Mouse (Mus musculus): Measurements from ENCODE around the gene Ssbp3.

Gene Ssbp3

DNA sequence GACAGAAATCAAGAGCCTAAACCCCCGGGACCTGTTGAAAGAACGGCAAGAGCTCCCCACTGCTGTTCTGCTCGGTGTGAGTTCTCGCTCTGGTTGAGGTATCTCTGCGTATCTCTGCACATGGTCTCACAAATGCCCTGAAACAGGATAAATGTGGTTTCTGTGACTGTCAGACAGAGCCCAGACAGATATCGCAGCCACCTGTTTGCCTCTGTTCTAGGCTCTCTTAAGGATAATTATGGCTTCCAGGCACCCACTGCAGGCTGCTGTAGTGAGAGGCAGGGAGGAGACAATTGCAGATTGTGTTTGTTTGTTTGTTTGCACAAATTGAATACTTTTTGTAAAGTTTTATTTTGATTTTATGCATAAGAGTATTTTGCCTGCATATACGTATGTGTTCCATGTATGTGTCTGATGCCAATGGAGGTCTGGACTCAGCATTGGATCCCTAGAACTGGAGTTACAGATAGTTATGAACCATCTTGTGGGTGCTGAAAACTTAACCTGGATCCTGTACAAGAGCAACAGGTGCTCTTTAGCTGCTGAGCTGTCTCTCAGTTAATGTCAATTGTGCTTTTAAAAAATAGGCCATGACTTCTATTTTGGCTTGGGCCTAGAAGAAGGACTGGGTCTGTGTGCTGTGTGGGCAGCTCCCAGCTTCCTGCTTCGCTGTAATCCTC is 101.0 kb downstream of the Ssbp3 start:
- DNase-seq (ENCODE audit: low spot score), result no peak

- DNase-seq (ENCODE audit: low spot score), result no peak
These were observed 101.5 kb downstream of the Ssbp3 start for GRCm38 (mm10) chr4:107012005-107012478.

GRCm38 (mm10) chr4:107012574-107012973 is 102.1 kb downstream of the Ssbp3 start:
- no peak for DNase-seq (ENCODE audit: low spot score)

- peak; percentile 31 for DNase-seq (ENCODE audit: low spot score)
These were observed 102.8 kb downstream of the Ssbp3 start for GRCm38 (mm10) chr4:107013119-107013816.

GRCm38 (mm10) chr4:107013817-107014260 is 103.3 kb downstream of the Ssbp3 start:
- no peak for DNase-seq (ENCODE audit: low spot score)

DNA sequence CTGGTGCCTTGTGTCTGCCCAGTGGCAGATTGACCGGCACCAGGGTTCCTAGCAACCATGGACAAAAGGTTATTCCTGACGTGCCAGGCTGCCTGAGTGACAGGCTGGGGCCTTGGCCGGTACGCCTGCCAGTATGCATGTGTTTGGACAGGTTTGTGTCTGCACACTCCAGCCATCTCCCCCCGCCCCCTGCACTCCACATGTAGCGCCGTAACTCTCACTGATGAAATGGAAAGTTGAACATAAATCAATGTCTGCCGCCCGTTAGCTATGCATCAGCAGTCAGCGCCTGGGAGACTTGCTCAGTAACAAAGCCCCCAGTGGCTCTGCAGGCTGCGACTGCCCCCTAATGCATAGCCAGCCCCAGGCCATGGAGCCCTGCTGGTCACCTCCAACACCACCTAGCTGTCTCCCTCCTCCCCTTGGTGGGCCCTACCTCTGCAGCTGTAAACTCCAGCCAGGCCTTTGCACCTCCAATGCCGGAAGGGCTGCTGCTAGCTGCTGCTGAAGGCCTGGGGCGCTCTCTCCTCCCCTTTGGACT is 105.5 kb downstream of the Ssbp3 start:
- no peak for DNase-seq (ENCODE audit: low spot score)

- no peak for DNase-seq (ENCODE audit: low spot score)
These were observed 106.8 kb downstream of the Ssbp3 start for GRCm38 (mm10) chr4:107017257-107017656.

- no peak for DNase-seq (ENCODE audit: low spot score)
These were observed 108.0 kb downstream of the Ssbp3 start for GRCm38 (mm10) chr4:107018521-107018920.

- DNase-seq (ENCODE audit: low spot score), result peak; percentile 34
These were observed 108.5 kb downstream of the Ssbp3 start for GRCm38 (mm10) chr4:107019027-107019426.

- DNase-seq (ENCODE audit: low spot score), result no peak
These were observed 109.9 kb downstream of the Ssbp3 start for GRCm38 (mm10) chr4:107020287-107021000.

DNA sequence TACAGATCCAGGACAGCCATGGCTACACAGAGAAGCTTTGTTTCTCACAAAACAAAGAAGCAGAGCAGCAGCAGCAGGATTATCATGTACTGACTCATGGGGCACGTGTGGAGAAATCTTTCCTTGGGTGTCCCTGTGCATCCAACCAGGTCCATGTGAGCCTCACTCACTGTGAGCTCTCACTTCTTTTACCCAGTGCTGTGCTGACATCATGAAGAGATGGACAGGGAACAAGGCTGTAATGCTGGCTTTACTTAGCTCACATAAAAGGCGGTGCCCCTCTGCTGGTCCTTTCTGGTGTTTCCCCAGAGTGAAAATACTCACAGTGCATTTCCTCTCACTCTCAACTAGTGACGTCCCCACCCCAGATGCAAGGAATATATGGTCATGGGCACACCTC is 111.0 kb downstream of the Ssbp3 start:
- no peak for DNase-seq (ENCODE audit: low spot score)

DNA sequence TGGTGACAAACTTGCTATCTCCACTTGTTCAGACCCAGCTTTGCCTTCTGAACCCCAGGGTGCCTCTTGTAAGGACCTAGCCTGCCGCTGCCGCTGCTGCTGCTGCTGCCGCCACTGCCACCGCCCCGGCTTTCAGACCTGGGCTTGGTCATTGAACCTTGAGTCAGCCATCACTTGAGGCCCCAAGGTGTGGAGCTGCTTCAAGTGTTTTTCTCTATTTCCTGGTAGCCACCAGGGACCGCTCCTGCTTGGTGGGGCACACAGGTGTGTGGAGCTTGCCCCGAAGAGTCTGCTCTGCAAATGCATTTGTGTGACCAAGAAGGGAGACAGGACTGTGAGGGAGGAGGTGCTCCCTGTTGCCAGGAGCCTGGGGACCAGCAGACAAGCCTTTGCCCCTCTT is 114.4 kb downstream of the Ssbp3 start:
- DNase-seq (ENCODE audit: low spot score), result no peak

- DNase-seq (ENCODE audit: low spot score), result no peak
These were observed 114.9 kb downstream of the Ssbp3 start for GRCm38 (mm10) chr4:107025369-107025768.

DNA sequence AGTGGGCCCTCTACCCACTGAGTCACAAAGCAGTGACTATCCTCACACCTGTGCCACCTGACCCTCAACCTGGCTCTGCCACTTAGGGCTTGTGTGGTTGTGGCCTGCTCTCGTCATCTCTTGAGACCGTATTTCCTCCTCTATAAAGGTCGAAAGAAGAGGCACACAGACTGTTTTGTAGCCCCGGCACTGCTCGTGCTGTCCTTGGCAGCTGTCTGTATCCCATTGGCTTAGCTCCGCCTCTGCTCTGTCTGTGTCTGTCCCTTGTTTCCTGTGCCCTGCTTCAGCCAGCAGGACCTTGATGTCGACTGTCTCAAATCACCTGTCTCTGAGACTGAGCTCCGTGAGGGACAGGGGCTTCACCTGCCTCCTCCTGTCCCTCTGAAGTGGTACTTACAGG is 116.0 kb downstream of the Ssbp3 start:
- peak; percentile 43 for DNase-seq (ENCODE audit: low spot score)

DNA sequence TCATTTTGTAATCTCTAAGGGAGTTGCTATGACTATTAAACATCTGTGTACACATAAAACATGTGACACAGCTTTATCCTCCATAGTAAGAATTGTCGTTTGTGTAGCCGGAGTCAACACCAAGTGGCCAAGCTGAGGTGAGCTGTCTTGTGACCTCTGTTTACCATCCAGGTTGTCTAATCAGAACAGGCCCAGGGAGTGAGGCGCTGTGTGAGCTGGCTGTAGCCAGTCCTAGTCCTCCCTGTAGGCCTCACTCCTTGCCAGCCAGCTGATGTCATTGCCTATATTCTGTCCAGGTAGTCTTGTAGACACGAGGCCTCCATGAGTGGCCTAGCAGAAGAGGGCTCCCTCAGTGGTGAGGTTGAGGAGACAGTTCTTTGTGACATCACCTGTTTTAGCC is 125.2 kb downstream of the Ssbp3 start:
- DNase-seq (ENCODE audit: low spot score), result no peak

DNA sequence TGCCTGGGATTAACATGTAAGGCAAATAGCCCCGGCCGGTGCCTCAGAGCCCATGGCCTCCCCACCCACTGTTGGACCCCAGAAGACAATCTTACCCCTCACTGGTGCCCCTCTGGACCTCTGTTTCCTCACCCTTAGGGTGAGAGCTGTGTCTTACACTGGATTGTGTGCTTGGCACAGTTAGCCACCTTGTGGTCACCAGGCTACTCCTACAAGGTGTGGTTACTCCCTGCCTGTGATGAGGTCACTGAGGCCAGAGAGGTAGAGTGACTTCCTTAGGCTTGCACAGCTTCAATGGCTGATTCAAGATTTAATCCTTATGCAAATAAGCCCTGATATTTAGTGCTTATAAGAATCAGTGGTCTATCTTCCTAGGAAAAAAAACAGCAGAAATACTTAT is 126.5 kb downstream of the Ssbp3 start:
- no peak for DNase-seq (ENCODE audit: low spot score)

DNA sequence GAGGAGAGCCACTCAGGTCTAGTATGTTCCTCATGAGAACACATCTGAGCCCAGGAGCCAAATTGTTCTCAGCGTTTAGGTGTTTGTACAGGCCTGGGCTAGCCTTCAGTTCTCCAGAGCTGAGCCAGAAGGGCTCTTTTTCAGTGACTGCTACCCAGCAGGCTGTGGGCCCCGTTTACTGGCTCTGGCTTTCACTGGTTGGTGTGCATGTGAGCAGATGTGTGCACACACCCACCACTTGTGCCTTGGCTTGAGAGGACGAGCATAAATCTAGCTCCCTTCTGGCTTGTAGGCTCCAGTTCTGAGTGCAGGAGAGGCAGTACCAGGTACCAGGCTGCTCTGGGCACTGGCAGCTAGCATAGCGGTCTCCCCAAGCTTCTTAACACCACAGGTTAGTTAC is 127.8 kb downstream of the Ssbp3 start:
- DNase-seq (ENCODE audit: low spot score), result no peak

- no peak for DNase-seq (ENCODE audit: low spot score)
These were observed 128.8 kb downstream of the Ssbp3 start for GRCm38 (mm10) chr4:107039270-107039669.

- DNase-seq (ENCODE audit: low spot score), result no peak
These were observed 131.8 kb downstream of the Ssbp3 start for GRCm38 (mm10) chr4:107042304-107042703.

DNA sequence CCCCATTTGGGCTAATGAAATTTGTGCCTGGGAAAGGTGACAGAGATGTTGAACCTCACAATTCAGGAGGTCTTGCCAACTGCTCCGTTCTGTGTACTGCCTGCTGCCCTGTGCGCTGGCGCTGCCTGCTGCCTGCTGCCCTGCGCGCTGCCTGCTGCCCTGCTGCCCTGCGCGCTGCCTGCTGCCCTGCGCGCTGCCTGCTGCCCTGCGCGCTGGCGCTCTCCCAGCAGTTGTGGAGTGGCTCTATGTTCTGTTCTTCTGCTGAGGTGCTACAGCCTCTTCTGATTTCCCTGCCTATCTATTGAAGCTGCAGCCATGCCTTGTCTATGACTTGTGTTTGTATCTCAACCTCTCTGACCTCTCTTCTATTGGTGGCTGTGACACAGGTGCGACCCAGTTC is 134.7 kb downstream of the Ssbp3 start:
- DNase-seq (ENCODE audit: low spot score), result no peak

- no peak for DNase-seq (ENCODE audit: low spot score)
These were observed 137.3 kb downstream of the Ssbp3 start for GRCm38 (mm10) chr4:107047806-107048205.

DNA sequence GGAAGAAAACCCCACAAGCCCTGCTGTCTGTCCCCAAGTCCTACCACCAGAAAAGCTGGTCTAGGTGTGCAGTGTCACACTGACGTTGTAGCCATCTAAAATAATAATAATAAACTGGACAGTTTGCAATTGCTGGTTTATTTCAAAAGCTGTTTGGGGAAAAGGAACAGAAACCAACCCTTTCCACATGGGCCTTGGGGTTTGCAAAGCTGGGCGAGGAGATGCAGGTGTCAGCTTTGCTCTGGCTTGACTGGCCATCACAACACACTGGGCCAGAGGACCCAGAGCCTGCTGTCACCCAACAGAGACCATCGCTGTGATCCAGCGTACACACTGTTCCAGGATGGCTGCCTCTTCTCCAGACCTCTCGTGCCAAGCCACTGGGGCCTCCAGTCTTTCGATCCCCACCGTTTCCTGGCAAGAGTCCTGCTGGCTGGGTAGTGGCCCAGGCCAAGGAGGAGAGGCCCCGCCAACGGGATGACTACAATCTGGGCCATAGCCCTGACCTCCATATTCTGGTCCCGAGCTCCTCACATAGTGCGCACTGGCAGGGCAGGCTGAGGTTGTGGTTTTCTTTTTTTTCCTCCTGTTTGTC is 138.2 kb downstream of the Ssbp3 start:
- peak; percentile 56 for DNase-seq (ENCODE audit: low spot score)
